Comparison of ENCODE assay signal across 19 mouse cellular contexts in genomic region chr13:34265576-34265975, GRCm38 (mm10).
"Had no signal": no experiment of that assay in that cellular context is flagged by ENCODE, and none has a peak within 500 bp of the region (broad histone marks: within the 10 kb centered on the region; RNA-seq: fewer than 3 reads in every experiment).

No protein-coding gene starts in this region.

- ATAC-seq: hindbrain, postnatal 0 days; inflammation-experienced regulatory T-cells, adult 6 months; intestine, embryonic 16.5 days; midbrain, embryonic 15.5 days had no signal

- H3K36me3 ChIP-seq: limb, embryonic 12.5 days; limb, embryonic 15.5 days; midbrain, embryonic 12.5 days; midbrain, embryonic 15.5 days; neural tube, embryonic 12.5 days; neural tube, embryonic 15.5 days had no signal

- H3K9me3 ChIP-seq: limb, embryonic 12.5 days; limb, embryonic 15.5 days; midbrain, embryonic 12.5 days; midbrain, embryonic 15.5 days; neural tube, embryonic 12.5 days; neural tube, embryonic 15.5 days had no signal

- H3K4me1 ChIP-seq: limb, embryonic 12.5 days; limb, embryonic 15.5 days had no signal

- H3K4me2 ChIP-seq: limb, embryonic 12.5 days; limb, embryonic 15.5 days; lung, embryonic 14.5 days; midbrain, embryonic 12.5 days; midbrain, embryonic 15.5 days; neural tube, embryonic 12.5 days; neural tube, embryonic 15.5 days had no signal

- H3K27me3 ChIP-seq: limb, embryonic 12.5 days; limb, embryonic 15.5 days; midbrain, embryonic 12.5 days; midbrain, embryonic 15.5 days; neural tube, embryonic 12.5 days; neural tube, embryonic 15.5 days had no signal

- H3K9ac ChIP-seq: limb, embryonic 12.5 days; limb, embryonic 15.5 days; lung, embryonic 14.5 days; midbrain, embryonic 12.5 days; midbrain, embryonic 15.5 days; neural tube, embryonic 12.5 days; neural tube, embryonic 15.5 days had no signal

- H3K4me3 ChIP-seq: limb, embryonic 12.5 days; limb, embryonic 15.5 days; midbrain, embryonic 12.5 days; midbrain, embryonic 15.5 days; neural tube, embryonic 12.5 days; neural tube, embryonic 15.5 days had no signal

- H3K27ac ChIP-seq: hindbrain, postnatal 0 days; limb, embryonic 12.5 days; limb, embryonic 15.5 days; macrophage; midbrain, embryonic 12.5 days; midbrain, embryonic 15.5 days; neural tube, embryonic 12.5 days; neural tube, embryonic 15.5 days had no signal

- DNase-seq: kidney, postnatal 25 days; left cerebral cortex, postnatal 4 days; lung, embryonic 14.5 days; lung, postnatal 10 days; right cerebral cortex, adult 18-20 months; right cerebral cortex, postnatal 14 days; right cerebral cortex, postnatal 4 days; thymus, adult 2 months; thymus, postnatal 14 days had no signal
